Mouse (Mus musculus): ENCODE data around the gene Rbfox1. TPM values are rescaled to one million over a fixed set of nuclear protein-coding genes. Genes with fewer than 3 reads are reported as not detected.

The Rbfox1 gene
- total RNA-seq, 2 experiments from 2014 or later = not detected

- no peak for ATAC-seq (replicated peaks; ENCODE audit: low FRiP score, low TSS enrichment, poor library complexity, severe bottlenecking)
Observed at GRCm38 (mm10) chr16:6736566-6736965, 851.4 kb downstream of the Rbfox1 start.

- no peak for ATAC-seq (replicated peaks; ENCODE audit: low FRiP score, low TSS enrichment, poor library complexity, severe bottlenecking)
Observed at GRCm38 (mm10) chr16:6736998-6737397, 851.8 kb downstream of the Rbfox1 start.

DNA sequence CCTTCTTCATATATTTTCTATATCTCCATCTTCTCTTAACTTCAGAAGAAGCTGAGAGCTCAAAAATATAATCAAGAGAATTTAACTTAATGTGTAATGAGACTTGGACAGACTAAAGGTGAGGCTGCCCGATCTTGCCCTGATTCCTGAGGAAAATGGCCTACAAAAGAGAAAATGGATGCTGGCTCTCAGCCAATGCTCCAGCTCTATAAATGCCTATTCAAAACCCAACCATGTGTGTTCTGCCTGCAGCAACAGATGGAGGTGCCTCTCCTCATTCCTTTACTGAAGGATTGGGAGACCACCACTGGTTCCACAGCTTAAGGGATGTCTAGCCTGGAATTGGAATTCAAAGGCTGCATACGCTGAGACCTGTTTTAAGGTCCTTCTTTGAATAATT is 861.0 kb downstream of the Rbfox1 start:
- no peak for ATAC-seq (replicated peaks; ENCODE audit: low FRiP score, low TSS enrichment, poor library complexity, severe bottlenecking)

GRCm38 (mm10) chr16:6750491-6750890 is 865.3 kb downstream of the Rbfox1 start:
- ATAC-seq (replicated peaks; ENCODE audit: low FRiP score, low TSS enrichment, poor library complexity, severe bottlenecking) = no peak

GRCm38 (mm10) chr16:6754847-6755246 is 869.7 kb downstream of the Rbfox1 start:
- ATAC-seq (replicated peaks; ENCODE audit: low FRiP score, low TSS enrichment, poor library complexity, severe bottlenecking) = no peak

DNA sequence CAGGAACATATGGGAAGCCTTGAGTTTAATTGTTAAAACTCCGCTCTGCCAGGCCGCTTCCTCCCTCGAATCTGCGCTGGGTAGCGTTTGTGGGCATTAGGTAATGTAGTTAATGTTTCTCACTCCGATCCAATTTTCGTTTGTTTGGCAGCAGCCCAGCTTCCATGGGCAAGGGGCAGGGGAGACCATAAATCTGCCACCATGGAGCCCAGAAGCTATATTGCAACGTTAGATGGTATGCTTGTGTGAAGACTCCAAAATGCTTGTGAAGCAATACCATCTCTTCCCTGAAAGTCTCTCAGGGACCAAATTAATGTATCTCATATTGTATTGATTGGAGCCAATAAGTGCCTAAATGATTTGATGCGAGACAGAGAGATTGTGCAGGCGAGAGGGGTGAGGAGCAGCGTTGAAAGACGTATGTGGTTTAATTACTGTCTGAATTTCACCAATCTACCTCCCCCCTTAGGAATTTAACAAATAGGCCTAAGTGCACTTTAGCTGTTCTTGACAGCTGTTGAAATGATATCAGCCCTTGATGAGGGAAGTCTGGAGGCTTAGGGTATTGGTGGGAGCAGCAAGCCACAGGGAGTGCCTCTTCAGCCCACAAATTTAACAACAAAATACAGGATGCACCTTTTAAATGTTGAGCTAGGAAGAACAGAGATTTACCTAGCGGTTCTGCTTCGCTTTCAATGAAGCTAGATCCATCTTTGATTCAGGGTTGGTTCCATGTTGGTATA is 884.5 kb downstream of the Rbfox1 start:
- no peak for ATAC-seq (replicated peaks; ENCODE audit: low FRiP score, low TSS enrichment, poor library complexity, severe bottlenecking)

DNA sequence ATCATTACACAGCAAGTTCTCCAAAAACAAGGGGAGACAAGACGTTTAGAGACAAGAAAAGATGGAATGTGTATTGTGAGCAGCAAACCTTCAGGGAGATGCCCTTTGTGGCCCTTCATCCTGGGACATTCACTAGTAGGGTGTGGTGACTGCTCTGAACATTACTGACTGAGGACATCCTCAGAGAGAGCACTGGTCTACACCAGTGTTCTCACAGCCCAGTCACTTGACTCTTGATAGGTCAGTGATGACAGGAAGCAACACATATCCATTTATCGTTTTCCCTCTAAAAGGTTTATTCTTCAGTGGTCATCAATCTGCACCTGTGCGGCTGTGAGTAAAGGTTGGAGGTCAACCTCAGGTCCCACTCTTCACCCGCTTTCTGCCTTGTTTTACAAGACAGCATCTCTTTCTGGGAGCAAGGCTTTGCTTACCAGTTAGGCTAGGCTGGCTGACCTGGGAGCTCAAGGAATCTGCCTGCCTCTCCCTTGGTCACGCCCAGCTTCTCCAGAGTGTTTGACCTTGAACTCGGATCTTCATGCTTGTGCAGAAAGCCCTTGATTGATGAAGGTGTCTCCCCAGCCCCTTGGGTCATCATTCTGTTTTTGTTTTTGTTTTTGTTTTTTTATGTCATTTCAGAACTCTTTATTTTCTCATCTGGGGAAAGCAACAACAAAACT is 892.5 kb downstream of the Rbfox1 start:
- ATAC-seq (replicated peaks; ENCODE audit: low FRiP score, low TSS enrichment, poor library complexity, severe bottlenecking) = no peak

- ATAC-seq (replicated peaks; ENCODE audit: low FRiP score, low TSS enrichment, poor library complexity, severe bottlenecking) = no peak
Observed at GRCm38 (mm10) chr16:6784144-6784543, 899.0 kb downstream of the Rbfox1 start.

GRCm38 (mm10) chr16:6785026-6785425 is 899.9 kb downstream of the Rbfox1 start:
- ATAC-seq (replicated peaks; ENCODE audit: low FRiP score, low TSS enrichment, poor library complexity, severe bottlenecking) = no peak

DNA sequence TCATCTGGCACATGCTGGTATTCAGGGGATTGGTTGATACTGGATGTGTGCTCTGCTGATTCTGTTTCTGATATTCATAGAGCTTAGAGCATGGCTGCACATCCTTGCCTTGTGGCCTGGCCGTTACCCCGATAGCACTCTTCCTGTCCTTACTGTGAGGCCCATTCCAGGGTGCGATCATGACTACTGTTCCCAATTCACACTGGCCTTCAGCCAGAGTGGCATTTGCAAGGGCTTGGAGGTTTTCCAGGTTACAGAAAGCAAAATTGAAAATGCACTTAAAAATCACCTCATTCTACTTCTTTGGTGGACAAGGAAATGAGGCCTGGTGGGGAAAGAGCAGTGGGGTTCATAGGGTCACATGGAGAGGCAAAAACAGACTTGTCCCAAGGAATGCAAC is 906.1 kb downstream of the Rbfox1 start:
- ATAC-seq (replicated peaks; ENCODE audit: low FRiP score, low TSS enrichment, poor library complexity, severe bottlenecking) = no peak

DNA sequence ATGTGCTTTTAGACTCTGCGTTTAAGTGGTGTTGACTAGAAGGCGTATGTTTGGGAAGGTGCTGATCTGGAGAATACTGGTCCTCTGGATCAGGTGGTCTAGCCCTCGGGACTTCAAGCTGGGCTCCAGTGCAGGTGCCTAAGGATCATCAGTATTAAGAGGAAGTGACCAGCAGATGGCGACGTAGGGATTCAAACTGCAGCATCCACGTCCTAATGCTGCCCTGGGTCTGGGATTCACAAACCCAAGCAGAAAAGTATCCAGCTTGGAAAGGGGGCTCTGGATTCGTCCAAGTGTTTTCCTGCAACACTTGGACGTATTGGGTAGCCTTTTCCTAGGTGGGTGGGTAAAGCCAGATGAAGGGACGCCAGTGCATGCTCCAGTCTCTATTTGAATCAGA is 906.5 kb downstream of the Rbfox1 start:
- no peak for ATAC-seq (replicated peaks; ENCODE audit: low FRiP score, low TSS enrichment, poor library complexity, severe bottlenecking)

DNA sequence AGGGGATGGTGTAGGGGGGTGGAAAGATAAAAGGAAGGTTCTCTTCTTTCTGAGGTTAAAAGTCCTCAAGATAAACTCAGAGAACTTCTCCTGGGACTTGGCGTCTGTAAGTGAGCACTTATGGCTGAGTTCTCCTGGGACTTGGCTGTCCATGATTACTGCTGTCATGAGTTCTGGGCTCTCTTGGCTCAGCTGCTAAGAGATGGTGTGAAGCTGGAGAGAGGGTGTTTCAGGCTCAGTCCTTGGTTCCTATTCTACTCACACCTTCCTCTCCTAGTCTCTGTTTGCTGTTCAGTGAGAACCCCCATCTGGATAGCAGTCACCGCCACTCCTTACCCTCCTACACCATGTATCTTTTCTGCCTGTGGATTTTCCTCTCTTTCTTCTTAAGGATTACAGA is 921.1 kb downstream of the Rbfox1 start:
- no peak for ATAC-seq (replicated peaks; ENCODE audit: low FRiP score, low TSS enrichment, poor library complexity, severe bottlenecking)

- no peak for ATAC-seq (replicated peaks; ENCODE audit: low FRiP score, low TSS enrichment, poor library complexity, severe bottlenecking)
Observed at GRCm38 (mm10) chr16:6807835-6808234, 922.7 kb downstream of the Rbfox1 start.

DNA sequence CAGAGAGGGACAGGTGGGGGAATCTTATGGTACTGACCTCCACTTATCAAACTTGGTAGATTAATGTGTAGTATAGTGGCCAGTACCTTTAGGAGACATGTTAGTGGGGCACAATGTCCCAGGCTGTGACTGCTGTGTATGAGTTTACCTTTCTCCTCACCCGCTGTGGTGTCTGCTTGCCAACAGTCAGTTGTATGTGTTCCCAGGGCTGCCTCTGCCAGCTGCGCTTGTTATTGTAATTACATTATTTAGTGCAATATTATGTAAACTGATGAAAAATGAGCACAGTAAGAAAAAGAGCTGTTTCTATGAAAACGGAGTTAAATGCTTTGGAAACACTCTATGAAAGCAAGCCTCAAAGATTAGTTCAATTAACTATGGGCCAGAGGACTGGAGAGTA is 928.7 kb downstream of the Rbfox1 start:
- no peak for ATAC-seq (replicated peaks; ENCODE audit: low FRiP score, low TSS enrichment, poor library complexity, severe bottlenecking)

DNA sequence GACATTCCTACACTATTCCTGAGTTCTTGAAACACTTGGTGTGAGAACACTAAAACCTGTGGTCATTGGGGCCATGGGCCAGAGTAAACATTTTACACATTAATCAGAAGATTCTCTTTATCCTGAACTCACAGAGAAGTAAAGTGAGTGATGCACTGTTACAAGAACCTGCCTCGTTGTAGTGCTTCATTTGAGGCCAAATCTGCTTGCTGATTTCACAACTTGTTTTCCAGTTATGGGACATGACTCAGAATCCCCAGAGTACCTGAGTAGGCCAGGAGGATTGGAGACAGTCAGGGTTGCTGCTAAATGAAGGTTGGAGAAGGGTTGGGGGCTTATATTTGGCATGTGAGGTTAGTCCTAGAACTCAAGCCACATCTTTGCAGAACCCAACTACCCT is 936.6 kb downstream of the Rbfox1 start:
- no peak for ATAC-seq (replicated peaks; ENCODE audit: low FRiP score, low TSS enrichment, poor library complexity, severe bottlenecking)

- no peak for ATAC-seq (replicated peaks; ENCODE audit: low FRiP score, low TSS enrichment, poor library complexity, severe bottlenecking)
Observed at GRCm38 (mm10) chr16:6829892-6830524, 944.9 kb downstream of the Rbfox1 start.

- no peak for ATAC-seq (replicated peaks; ENCODE audit: low FRiP score, low TSS enrichment, poor library complexity, severe bottlenecking)
Observed at GRCm38 (mm10) chr16:6833486-6833885, 948.3 kb downstream of the Rbfox1 start.

DNA sequence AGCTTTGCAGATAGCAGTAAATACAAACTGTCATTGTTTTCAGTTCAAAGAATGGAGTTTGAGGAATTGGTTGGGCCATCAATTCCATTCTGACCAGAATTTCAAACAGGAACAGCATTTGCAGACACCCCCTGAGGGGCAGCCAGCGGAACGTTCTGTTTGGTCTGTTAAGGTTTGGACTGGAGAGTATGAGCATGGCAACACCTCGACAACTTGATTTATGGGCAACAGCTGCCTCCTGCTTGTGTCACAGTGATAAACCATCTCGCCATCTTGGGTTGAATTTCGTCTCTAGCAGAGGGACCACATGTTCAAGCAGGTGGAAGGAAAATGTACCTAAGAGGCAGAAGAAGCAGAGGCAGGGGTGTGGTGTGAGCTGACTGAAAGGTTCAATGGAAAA is 949.9 kb downstream of the Rbfox1 start:
- ATAC-seq (replicated peaks; ENCODE audit: low FRiP score, low TSS enrichment, poor library complexity, severe bottlenecking) = no peak

DNA sequence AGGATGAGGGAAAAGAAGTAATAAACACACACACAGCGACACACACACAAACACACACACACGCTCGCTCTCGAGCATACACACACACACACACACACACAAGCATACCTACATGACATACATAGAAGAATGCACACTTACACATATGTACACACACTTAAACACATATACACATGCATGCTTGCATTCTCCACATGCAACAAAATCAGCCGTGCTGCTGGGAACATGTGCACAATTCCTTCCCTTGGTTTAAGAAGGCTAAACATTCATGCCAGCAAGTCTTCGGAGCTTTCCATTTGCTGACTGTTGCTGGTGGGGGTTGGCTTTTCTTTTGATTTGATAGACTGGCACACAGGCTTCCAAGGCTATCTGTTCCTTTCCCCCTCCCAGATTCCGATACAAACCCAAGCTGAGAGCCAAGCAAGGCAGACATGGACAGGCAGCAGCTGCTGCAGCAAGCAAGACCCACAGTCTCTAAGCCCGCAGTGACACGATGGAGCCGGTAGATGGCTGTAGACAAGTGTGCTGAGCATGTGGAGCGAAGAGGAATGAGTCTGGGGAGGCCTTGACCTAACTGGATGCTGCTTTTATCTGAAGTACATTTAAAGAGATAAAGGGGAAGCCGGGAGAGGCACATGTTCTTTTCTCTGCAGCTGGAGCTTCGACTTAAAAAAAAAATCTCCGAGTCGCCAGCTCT is 954.3 kb downstream of the Rbfox1 start:
- no peak for ATAC-seq (replicated peaks; ENCODE audit: low FRiP score, low TSS enrichment, poor library complexity, severe bottlenecking)

DNA sequence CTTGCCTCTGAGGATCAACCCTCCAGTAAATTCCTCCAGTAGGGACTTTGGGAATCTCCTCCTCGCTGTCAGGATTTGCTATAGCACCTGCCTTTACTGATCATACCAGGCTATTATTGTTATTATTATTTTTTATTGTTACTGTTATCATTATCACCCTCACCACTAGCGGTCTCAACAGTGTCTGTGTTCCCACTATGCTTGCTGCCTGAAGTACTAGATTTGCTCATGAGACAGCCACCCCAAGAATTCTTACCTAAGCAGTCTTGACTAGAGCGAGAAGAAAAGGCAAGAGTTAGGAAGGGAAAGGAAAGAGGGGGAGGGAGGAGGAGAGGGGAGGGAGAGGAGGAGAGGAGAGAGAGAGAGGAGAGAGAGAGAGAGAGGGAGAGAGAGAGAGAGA is 954.9 kb downstream of the Rbfox1 start:
- ATAC-seq (replicated peaks; ENCODE audit: low FRiP score, low TSS enrichment, poor library complexity, severe bottlenecking) = no peak
